Mouse (Mus musculus): Measurements from ENCODE around the gene Unc93b1. TPM values are rescaled to one million over a fixed set of nuclear protein-coding genes. Genes with fewer than 3 reads are reported as not detected.

The Unc93b1 gene
- polyA plus RNA-seq, 1 experiment from 2014 or later, result 21.2 TPM

- Histone ChIP-seq H3K27me3 (no peaks in the 10 kb centered on the region), H3K4me3 (replicated peaks) (no peak overlapping the region), H3K4me2 (no peak overlapping the region), H3K4me1 (peaks cover 11% of the 10 kb centered on the region), H3K36me3 (no peaks in the 10 kb centered on the region), H3K27ac (no peak overlapping the region), H3K9ac (no peak overlapping the region), H3K9me3 (replicated peaks) (no peaks in the 10 kb centered on the region)
- no peak for ATAC-seq (replicated peaks; ENCODE audit: low FRiP score)
- WGBS, result 80% methylated on average over 2 of the region's 2 CpGs
These were observed 40.9 kb downstream of the Unc93b1 start for GRCm38 (mm10) chr19:3975866-3976265.

- H3K4me2 ChIP-seq, result no peak overlapping the region
- H3K4me1 ChIP-seq, result peaks cover 29% of the 10 kb centered on the region
- H3K9ac ChIP-seq, result no peak overlapping the region
- H3K9me3 ChIP-seq (replicated peaks), result no peaks in the 10 kb centered on the region
- H3K27ac ChIP-seq, result no peak overlapping the region
- H3K36me3 ChIP-seq, result no peaks in the 10 kb centered on the region
- H3K4me3 ChIP-seq (replicated peaks), result no peak overlapping the region
- H3K27me3 ChIP-seq, result no peaks in the 10 kb centered on the region
- WGBS, result 16% methylated on average over 4 of the region's 4 CpGs
- ATAC-seq (replicated peaks; ENCODE audit: low FRiP score), result peak; percentile 34; the same call in 1 of the 2 replicates
These were observed 45.3 kb downstream of the Unc93b1 start for GRCm38 (mm10) chr19:3980309-3980708.

- Histone ChIP-seq H3K36me3 (no peaks in the 10 kb centered on the region), H3K9me3 (replicated peaks) (no peaks in the 10 kb centered on the region), H3K4me2 (no peak overlapping the region), H3K4me1 (peaks cover 36% of the 10 kb centered on the region), H3K4me3 (replicated peaks) (no peak overlapping the region), H3K27me3 (no peaks in the 10 kb centered on the region), H3K9ac (no peak overlapping the region), H3K27ac (no peak overlapping the region)
- no peak for ATAC-seq (replicated peaks; ENCODE audit: low FRiP score)
- WGBS, result 79% methylated on average over 9 of the region's 9 CpGs
These were observed 45.9 kb downstream of the Unc93b1 start for GRCm38 (mm10) chr19:3980917-3981316.

- Histone ChIP-seq H3K4me2 (no peak overlapping the region), H3K9me3 (replicated peaks) (no peaks in the 10 kb centered on the region), H3K4me3 (replicated peaks) (no peak overlapping the region), H3K27me3 (no peaks in the 10 kb centered on the region), H3K4me1 (peaks cover 57% of the 10 kb centered on the region), H3K27ac (peak overlapping the region; percentile 94), H3K9ac (no peak overlapping the region), H3K36me3 (peaks cover 3% of the 10 kb centered on the region; the same call in 1 of the 2 replicates)
- no peak for ATAC-seq (replicated peaks; ENCODE audit: low FRiP score)
- 40% methylated on average over 9 of the region's 9 CpGs for WGBS
These were observed 48.7 kb downstream of the Unc93b1 start for GRCm38 (mm10) chr19:3983527-3984200.

- H3K4me1 ChIP-seq, result peaks cover 52% of the 10 kb centered on the region
- peak overlapping the region; percentile 13; the same call in 1 of the 2 replicates for H3K4me2 ChIP-seq
- peak; percentile 80 for ATAC-seq (replicated peaks; ENCODE audit: low FRiP score)
- no peaks in the 10 kb centered on the region for H3K9me3 ChIP-seq (replicated peaks)
- 7% methylated on average over 8 of the region's 8 CpGs for WGBS
- H3K4me3 ChIP-seq (replicated peaks), result no peak overlapping the region
- peaks cover 6% of the 10 kb centered on the region; the same call in 1 of the 2 replicates for H3K36me3 ChIP-seq
- H3K27ac ChIP-seq, result peak overlapping the region; percentile 94
- H3K27me3 ChIP-seq, result no peaks in the 10 kb centered on the region
- H3K9ac ChIP-seq, result no peak overlapping the region
These were observed 50.3 kb downstream of the Unc93b1 start for GRCm38 (mm10) chr19:3985261-3985681.

- Histone ChIP-seq H3K36me3 (peaks cover 6% of the 10 kb centered on the region; the same call in 1 of the 2 replicates), H3K27me3 (no peaks in the 10 kb centered on the region), H3K4me2 (peak within 1 kb of the TSS; percentile 50), H3K4me3 (replicated peaks) (peak within 1 kb of the TSS; percentile 27), H3K9me3 (replicated peaks) (no peaks in the 10 kb centered on the region), H3K27ac (peak within 1 kb of the TSS; percentile 94), H3K4me1 (peaks cover 58% of the 10 kb centered on the region), H3K9ac (peak within 1 kb of the TSS; percentile 27; the same call in 1 of the 2 replicates)
- WGBS, result 5% methylated on average over 8 of the region's 8 CpGs
- ATAC-seq (replicated peaks; ENCODE audit: low FRiP score), result peak; percentile 70
These were observed 51.3 kb downstream of the Unc93b1 start, which contains the start of gene Acy3 for GRCm38 (mm10) chr19:3986334-3986733. Gene Acy3, plus strand, starts transcription at chr19:3986570.

GRCm38 (mm10) chr19:3988066-3988465, 53.1 kb downstream of the Unc93b1 start:
- Histone ChIP-seq H3K27me3 (no peaks in the 10 kb centered on the region), H3K36me3 (peaks cover 6% of the 10 kb centered on the region; the same call in 1 of the 2 replicates), H3K9ac (no peak overlapping the region), H3K4me1 (peaks cover 57% of the 10 kb centered on the region), H3K4me3 (replicated peaks) (no peak overlapping the region), H3K4me2 (no peak overlapping the region), H3K27ac (no peak overlapping the region), H3K9me3 (replicated peaks) (no peaks in the 10 kb centered on the region)
- ATAC-seq (replicated peaks; ENCODE audit: low FRiP score), result no peak
- 89% methylated on average over 14 of the region's 14 CpGs for WGBS

GRCm38 (mm10) chr19:3988750-3989149, 53.8 kb downstream of the Unc93b1 start:
- Histone ChIP-seq H3K9me3 (replicated peaks) (no peaks in the 10 kb centered on the region), H3K4me3 (replicated peaks) (no peak overlapping the region), H3K36me3 (peaks cover 6% of the 10 kb centered on the region; the same call in 1 of the 2 replicates), H3K4me2 (no peak overlapping the region), H3K9ac (no peak overlapping the region), H3K27ac (no peak overlapping the region), H3K27me3 (no peaks in the 10 kb centered on the region), H3K4me1 (peaks cover 50% of the 10 kb centered on the region)
- ATAC-seq (replicated peaks; ENCODE audit: low FRiP score), result no peak
- WGBS, result 91% methylated on average over 4 of the region's 4 CpGs

GRCm38 (mm10) chr19:3990804-3991203, 55.8 kb downstream of the Unc93b1 start:
- H3K4me1 ChIP-seq, result peaks cover 40% of the 10 kb centered on the region
- H3K4me2 ChIP-seq, result no peak overlapping the region
- H3K36me3 ChIP-seq, result peaks cover 6% of the 10 kb centered on the region; the same call in 1 of the 2 replicates
- peak overlapping the region; percentile 20; the same call in 1 of the 2 replicates for H3K27ac ChIP-seq
- H3K4me3 ChIP-seq (replicated peaks), result no peak overlapping the region
- ATAC-seq (replicated peaks; ENCODE audit: low FRiP score), result no peak
- no peaks in the 10 kb centered on the region for H3K9me3 ChIP-seq (replicated peaks)
- no peak overlapping the region for H3K9ac ChIP-seq
- WGBS, result 26% methylated on average over 6 of the region's 6 CpGs
- H3K27me3 ChIP-seq, result no peaks in the 10 kb centered on the region

GRCm38 (mm10) chr19:3991562-3991961, 56.6 kb downstream of the Unc93b1 start:
- no peak overlapping the region for H3K4me3 ChIP-seq (replicated peaks)
- no peak overlapping the region for H3K4me2 ChIP-seq
- H3K4me1 ChIP-seq, result peaks cover 40% of the 10 kb centered on the region
- H3K36me3 ChIP-seq, result peaks cover 6% of the 10 kb centered on the region; the same call in 1 of the 2 replicates
- H3K27ac ChIP-seq, result no peak overlapping the region
- 89% methylated on average over 3 of the region's 3 CpGs for WGBS
- no peak for ATAC-seq (replicated peaks; ENCODE audit: low FRiP score)
- no peak overlapping the region for H3K9ac ChIP-seq
- H3K27me3 ChIP-seq, result no peaks in the 10 kb centered on the region
- no peaks in the 10 kb centered on the region for H3K9me3 ChIP-seq (replicated peaks)

GRCm38 (mm10) chr19:3991966-3992365, 57.0 kb downstream of the Unc93b1 start:
- no peaks in the 10 kb centered on the region for H3K9me3 ChIP-seq (replicated peaks)
- WGBS, result 84% methylated on average over 3 of the region's 3 CpGs
- no peak for ATAC-seq (replicated peaks; ENCODE audit: low FRiP score)
- no peaks in the 10 kb centered on the region for H3K27me3 ChIP-seq
- no peak overlapping the region for H3K27ac ChIP-seq
- H3K4me3 ChIP-seq (replicated peaks), result no peak overlapping the region
- no peak overlapping the region for H3K4me2 ChIP-seq
- no peak overlapping the region for H3K9ac ChIP-seq
- H3K36me3 ChIP-seq, result peaks cover 6% of the 10 kb centered on the region; the same call in 1 of the 2 replicates
- peaks cover 40% of the 10 kb centered on the region for H3K4me1 ChIP-seq

GRCm38 (mm10) chr19:3992416-3992815, 57.4 kb downstream of the Unc93b1 start, which contains the start of gene Tbx10:
Gene Tbx10, plus strand, starts transcription at chr19:3992752.
- Histone ChIP-seq H3K27me3 (no peaks in the 10 kb centered on the region), H3K9me3 (replicated peaks) (no peaks in the 10 kb centered on the region), H3K4me2 (no peak within 1 kb of the TSS), H3K9ac (no peak within 1 kb of the TSS), H3K36me3 (peaks cover 6% of the 10 kb centered on the region; the same call in 1 of the 2 replicates), H3K4me1 (peaks cover 40% of the 10 kb centered on the region), H3K27ac (no peak within 1 kb of the TSS), H3K4me3 (replicated peaks) (no peak within 1 kb of the TSS)
- ATAC-seq (replicated peaks; ENCODE audit: low FRiP score), result no peak
- 58% methylated on average over 5 of the region's 5 CpGs for WGBS

Measured in kidney, embryonic 15.5 days (tissue).